Mouse (Mus musculus): Measurements from ENCODE around the gene Naa10.

GRCm38 (mm10) chrX:73881463-73881862 lies 40.3 kb downstream of the Naa10 start:
- TF ChIP-seq CTCF (IDR thresholded peaks at IDR 0.05; ENCODE audit: low read depth) (no peak), EP300 (IDR thresholded peaks at IDR 0.05; ENCODE audit: low read depth) (no peak)
